Mouse (Mus musculus): Measurements from ENCODE around the gene AW011738.

AW011738 gene

GRCm38 (mm10) chr4:156203001-156203412, at the start of gene AW011738:
TSS of gene AW011738 (plus strand) at chr4:156203304.
- peak; percentile 82 for DNase-seq (ENCODE audit: low spot score)

GRCm38 (mm10) chr4:156154771-156155170, 48.3 kb upstream of the AW011738 start:
- no peak for DNase-seq (ENCODE audit: low spot score)

GRCm38 (mm10) chr4:156166477-156166876, 36.6 kb upstream of the AW011738 start:
- DNase-seq (ENCODE audit: low spot score), result no peak

GRCm38 (mm10) chr4:156168611-156169010, 34.5 kb upstream of the AW011738 start:
- DNase-seq (ENCODE audit: low spot score), result no peak

GRCm38 (mm10) chr4:156169129-156169528, 34.0 kb upstream of the AW011738 start:
- no peak for DNase-seq (ENCODE audit: low spot score)

GRCm38 (mm10) chr4:156171828-156172227, 31.3 kb upstream of the AW011738 start:
- no peak for DNase-seq (ENCODE audit: low spot score)

- DNase-seq (ENCODE audit: low spot score), result no peak
Observed at GRCm38 (mm10) chr4:156177630-156178029, 25.5 kb upstream of the AW011738 start.

GRCm38 (mm10) chr4:156183747-156184146, 19.4 kb upstream of the AW011738 start:
- no peak for DNase-seq (ENCODE audit: low spot score)

GRCm38 (mm10) chr4:156184291-156184954, 18.7 kb upstream of the AW011738 start:
- DNase-seq (ENCODE audit: low spot score), result no peak

- no peak for DNase-seq (ENCODE audit: low spot score)
Observed at GRCm38 (mm10) chr4:156185456-156185949, 17.6 kb upstream of the AW011738 start.

GRCm38 (mm10) chr4:156185950-156186850, 16.9 kb upstream of the AW011738 start:
- no peak for DNase-seq (ENCODE audit: low spot score)

GRCm38 (mm10) chr4:156188162-156188810, 14.8 kb upstream of the AW011738 start:
- no peak for DNase-seq (ENCODE audit: low spot score)

GRCm38 (mm10) chr4:156188811-156189323, 14.2 kb upstream of the AW011738 start:
- peak; percentile 48 for DNase-seq (ENCODE audit: low spot score)

GRCm38 (mm10) chr4:156192421-156193199, 10.5 kb upstream of the AW011738 start:
- DNase-seq (ENCODE audit: low spot score), result peak; percentile 85

- peak; percentile 52 for DNase-seq (ENCODE audit: low spot score)
Observed at GRCm38 (mm10) chr4:156193200-156193590, 9.9 kb upstream of the AW011738 start.

GRCm38 (mm10) chr4:156193906-156194305, 9.2 kb upstream of the AW011738 start:
- DNase-seq (ENCODE audit: low spot score), result no peak

GRCm38 (mm10) chr4:156194346-156194745, 8.8 kb upstream of the AW011738 start:
- no peak for DNase-seq (ENCODE audit: low spot score)

GRCm38 (mm10) chr4:156195927-156196870, 6.9 kb upstream of the AW011738 start:
- peak; percentile 66 for DNase-seq (ENCODE audit: low spot score)

GRCm38 (mm10) chr4:156197131-156197828, 5.8 kb upstream of the AW011738 start, which contains the start of gene Agrn:
TSS of gene Agrn (minus strand) at chr4:156197488.
- peak; percentile 65 for DNase-seq (ENCODE audit: low spot score)

- peak; percentile 91 for DNase-seq (ENCODE audit: low spot score)
Observed at GRCm38 (mm10) chr4:156197829-156198205, 5.3 kb upstream of the AW011738 start.

Data from lung, postnatal 25 days (tissue).